Mouse (Mus musculus): Measurements from ENCODE around the gene Ccdc171. TPM values are rescaled to one million over a fixed set of nuclear protein-coding genes. Genes with fewer than 3 reads are reported as not detected.
"Not testable (repeated sequence)": the region's sequence is repeated elsewhere in the genome, so short reads cannot be mapped to it uniquely, and the experiment has no call there.

The Ccdc171 gene
- polyA plus RNA-seq, 1 experiment from 2014 or later: 3.6 TPM

GRCm38 (mm10) chr4:83567190-83568113, 42.1 kb downstream of the Ccdc171 start:
- Histone ChIP-seq H3K9ac (ENCODE audit: low read length) (no peak overlapping the region), H3K27me3 (ENCODE audit: control insufficient read depth, insufficient read depth, low read length) (no peaks in the 10 kb centered on the region), H3K4me3 (ENCODE audit: control insufficient read depth in 1 of 2, insufficient read depth in 1 of 2, low read depth in 1 of 2, low read length in 2 of 2) (peak overlapping the region in 1 of 2 experiments; percentile 9; a peak in 1 of 4 replicates), H3K4me1 (ENCODE audit: control insufficient read depth in 2 of 2, insufficient read depth in 2 of 2, low read length in 2 of 2) (peaks cover 4 to 7% of the 10 kb centered on the region in 2 experiments; a peak in 3 of 4 replicates), H3K4me2 (ENCODE audit: low read length) (peak overlapping the region; percentile 57), H3K36me3 (ENCODE audit: control insufficient read depth, insufficient read depth, low read length) (no peaks in the 10 kb centered on the region), H3K27ac (replicated peaks in 1 of 2; ENCODE audit: control insufficient read depth in 1 of 2, insufficient read depth in 1 of 2, low read depth in 2 of 2, low read length in 2 of 2) (no peak overlapping the region), H3K9me3 (ENCODE audit: control insufficient read depth, low read length) (no peaks in the 10 kb centered on the region)
- no peak; the same call in 1 of the 2 replicates for ATAC-seq (ENCODE audit: insufficient number of reproducible peaks, insufficient read depth, low FRiP score, low read depth)
- WGBS: 14% methylated on average over 13 of the region's 13 CpGs

- 7% methylated on average over 9 of the region's 9 CpGs for WGBS
- H3K4me2 ChIP-seq (ENCODE audit: low read length): peak overlapping the region; percentile 57
- not testable (repeated sequence) for H3K36me3 ChIP-seq (ENCODE audit: control insufficient read depth, insufficient read depth, low read length); H3K27me3 ChIP-seq (ENCODE audit: control insufficient read depth, insufficient read depth, low read length); ATAC-seq (ENCODE audit: insufficient number of reproducible peaks, insufficient read depth, low FRiP score, low read depth); H3K9me3 ChIP-seq (ENCODE audit: control insufficient read depth, low read length); H3K9ac ChIP-seq (ENCODE audit: low read length); H3K27ac ChIP-seq (replicated peaks in 1 of 2; ENCODE audit: control insufficient read depth in 1 of 2, insufficient read depth in 1 of 2, low read depth in 2 of 2, low read length in 2 of 2); H3K4me1 ChIP-seq (ENCODE audit: control insufficient read depth in 2 of 2, insufficient read depth in 2 of 2, low read length in 2 of 2)
- H3K4me3 ChIP-seq (ENCODE audit: control insufficient read depth in 1 of 2, insufficient read depth in 1 of 2, low read depth in 1 of 2, low read length in 2 of 2): peak overlapping the region in 1 of 2 experiments; percentile 9; a peak in 1 of 4 replicates
Observed at GRCm38 (mm10) chr4:83568145-83568544, 42.8 kb downstream of the Ccdc171 start.

GRCm38 (mm10) chr4:83570569-83570968, 45.2 kb downstream of the Ccdc171 start:
- H3K4me3 ChIP-seq (ENCODE audit: control insufficient read depth in 1 of 2, insufficient read depth in 1 of 2, low read depth in 1 of 2, low read length in 2 of 2): no peak overlapping the region
- H3K9ac ChIP-seq (ENCODE audit: low read length): no peak overlapping the region
- no peaks in the 10 kb centered on the region for H3K9me3 ChIP-seq (ENCODE audit: control insufficient read depth, low read length)
- ATAC-seq (ENCODE audit: insufficient number of reproducible peaks, insufficient read depth, low FRiP score, low read depth): no peak
- H3K27me3 ChIP-seq (ENCODE audit: control insufficient read depth, insufficient read depth, low read length): no peaks in the 10 kb centered on the region
- H3K4me1 ChIP-seq (ENCODE audit: control insufficient read depth in 2 of 2, insufficient read depth in 2 of 2, low read length in 2 of 2): peaks cover 4 to 7% of the 10 kb centered on the region in 2 experiments; a peak in 3 of 4 replicates
- no peak overlapping the region for H3K27ac ChIP-seq (replicated peaks in 1 of 2; ENCODE audit: control insufficient read depth in 1 of 2, insufficient read depth in 1 of 2, low read depth in 2 of 2, low read length in 2 of 2)
- WGBS: 53% methylated on average over 6 of the region's 6 CpGs
- H3K4me2 ChIP-seq (ENCODE audit: low read length): no peak overlapping the region
- no peaks in the 10 kb centered on the region for H3K36me3 ChIP-seq (ENCODE audit: control insufficient read depth, insufficient read depth, low read length)

GRCm38 (mm10) chr4:83571033-83571432, 45.7 kb downstream of the Ccdc171 start:
- Histone ChIP-seq H3K4me3 (ENCODE audit: control insufficient read depth in 1 of 2, insufficient read depth in 1 of 2, low read depth in 1 of 2, low read length in 2 of 2) (no peak overlapping the region), H3K36me3 (ENCODE audit: control insufficient read depth, insufficient read depth, low read length) (no peaks in the 10 kb centered on the region), H3K4me2 (ENCODE audit: low read length) (no peak overlapping the region), H3K4me1 (ENCODE audit: control insufficient read depth in 2 of 2, insufficient read depth in 2 of 2, low read length in 2 of 2) (peaks cover 4 to 10% of the 10 kb centered on the region in 2 experiments; a peak in 3 of 4 replicates), H3K27ac (replicated peaks in 1 of 2; ENCODE audit: control insufficient read depth in 1 of 2, insufficient read depth in 1 of 2, low read depth in 2 of 2, low read length in 2 of 2) (no peak overlapping the region), H3K9me3 (ENCODE audit: control insufficient read depth, low read length) (no peaks in the 10 kb centered on the region), H3K9ac (ENCODE audit: low read length) (no peak overlapping the region), H3K27me3 (ENCODE audit: control insufficient read depth, insufficient read depth, low read length) (no peaks in the 10 kb centered on the region)
- ATAC-seq (ENCODE audit: insufficient number of reproducible peaks, insufficient read depth, low FRiP score, low read depth): no peak
- 78% methylated on average over 5 of the region's 5 CpGs for WGBS

GRCm38 (mm10) chr4:83572521-83572920, 47.2 kb downstream of the Ccdc171 start:
- Histone ChIP-seq H3K36me3 (ENCODE audit: control insufficient read depth, insufficient read depth, low read length) (no peaks in the 10 kb centered on the region), H3K9ac (ENCODE audit: low read length) (no peak overlapping the region), H3K27me3 (ENCODE audit: control insufficient read depth, insufficient read depth, low read length) (no peaks in the 10 kb centered on the region), H3K9me3 (ENCODE audit: control insufficient read depth, low read length) (no peaks in the 10 kb centered on the region), H3K4me2 (ENCODE audit: low read length) (no peak overlapping the region), H3K4me3 (ENCODE audit: control insufficient read depth in 1 of 2, insufficient read depth in 1 of 2, low read depth in 1 of 2, low read length in 2 of 2) (no peak overlapping the region), H3K27ac (replicated peaks in 1 of 2; ENCODE audit: control insufficient read depth in 1 of 2, insufficient read depth in 1 of 2, low read depth in 2 of 2, low read length in 2 of 2) (no peak overlapping the region), H3K4me1 (ENCODE audit: control insufficient read depth in 2 of 2, insufficient read depth in 2 of 2, low read length in 2 of 2) (peaks cover 8 to 15% of the 10 kb centered on the region in 2 experiments)
- ATAC-seq (ENCODE audit: insufficient number of reproducible peaks, insufficient read depth, low FRiP score, low read depth): no peak
- 70% methylated on average over 6 of the region's 6 CpGs for WGBS

GRCm38 (mm10) chr4:83576315-83576714, 51.0 kb downstream of the Ccdc171 start:
- Histone ChIP-seq H3K4me3 (ENCODE audit: control insufficient read depth in 1 of 2, insufficient read depth in 1 of 2, low read depth in 1 of 2, low read length in 2 of 2) (no peak overlapping the region), H3K4me2 (ENCODE audit: low read length) (no peak overlapping the region), H3K27me3 (ENCODE audit: control insufficient read depth, insufficient read depth, low read length) (no peaks in the 10 kb centered on the region), H3K9ac (ENCODE audit: low read length) (no peak overlapping the region), H3K27ac (replicated peaks in 1 of 2; ENCODE audit: control insufficient read depth in 1 of 2, insufficient read depth in 1 of 2, low read depth in 2 of 2, low read length in 2 of 2) (peak overlapping the region; percentile 57 to 72), H3K4me1 (ENCODE audit: control insufficient read depth in 2 of 2, insufficient read depth in 2 of 2, low read length in 2 of 2) (peaks cover 5 to 14% of the 10 kb centered on the region in 2 experiments), H3K9me3 (ENCODE audit: control insufficient read depth, low read length) (no peaks in the 10 kb centered on the region), H3K36me3 (ENCODE audit: control insufficient read depth, insufficient read depth, low read length) (no peaks in the 10 kb centered on the region)
- WGBS: 4% methylated on average over 3 of the region's 3 CpGs
- peak; percentile 54; the same call in 1 of the 2 replicates for ATAC-seq (ENCODE audit: insufficient number of reproducible peaks, insufficient read depth, low FRiP score, low read depth)

- H3K9me3 ChIP-seq (ENCODE audit: control insufficient read depth, low read length): no peaks in the 10 kb centered on the region
- no peaks in the 10 kb centered on the region for H3K36me3 ChIP-seq (ENCODE audit: control insufficient read depth, insufficient read depth, low read length)
- no peak overlapping the region for H3K4me3 ChIP-seq (ENCODE audit: control insufficient read depth in 1 of 2, insufficient read depth in 1 of 2, low read depth in 1 of 2, low read length in 2 of 2)
- no peak for ATAC-seq (ENCODE audit: insufficient number of reproducible peaks, insufficient read depth, low FRiP score, low read depth)
- H3K4me2 ChIP-seq (ENCODE audit: low read length): no peak overlapping the region
- no peak overlapping the region for H3K9ac ChIP-seq (ENCODE audit: low read length)
- H3K27me3 ChIP-seq (ENCODE audit: control insufficient read depth, insufficient read depth, low read length): no peaks in the 10 kb centered on the region
- WGBS: 4% methylated on average over 1 of the region's 1 CpGs
- peaks cover 5 to 14% of the 10 kb centered on the region in 2 experiments for H3K4me1 ChIP-seq (ENCODE audit: control insufficient read depth in 2 of 2, insufficient read depth in 2 of 2, low read length in 2 of 2)
- H3K27ac ChIP-seq (replicated peaks in 1 of 2; ENCODE audit: control insufficient read depth in 1 of 2, insufficient read depth in 1 of 2, low read depth in 2 of 2, low read length in 2 of 2): no peak overlapping the region
Observed at GRCm38 (mm10) chr4:83580157-83580556, 54.8 kb downstream of the Ccdc171 start.

Data from heart, embryonic 14.5 days (tissue).